Mouse (Mus musculus): Measurements from ENCODE around the gene Map3k7.

Gene Map3k7

DNA sequence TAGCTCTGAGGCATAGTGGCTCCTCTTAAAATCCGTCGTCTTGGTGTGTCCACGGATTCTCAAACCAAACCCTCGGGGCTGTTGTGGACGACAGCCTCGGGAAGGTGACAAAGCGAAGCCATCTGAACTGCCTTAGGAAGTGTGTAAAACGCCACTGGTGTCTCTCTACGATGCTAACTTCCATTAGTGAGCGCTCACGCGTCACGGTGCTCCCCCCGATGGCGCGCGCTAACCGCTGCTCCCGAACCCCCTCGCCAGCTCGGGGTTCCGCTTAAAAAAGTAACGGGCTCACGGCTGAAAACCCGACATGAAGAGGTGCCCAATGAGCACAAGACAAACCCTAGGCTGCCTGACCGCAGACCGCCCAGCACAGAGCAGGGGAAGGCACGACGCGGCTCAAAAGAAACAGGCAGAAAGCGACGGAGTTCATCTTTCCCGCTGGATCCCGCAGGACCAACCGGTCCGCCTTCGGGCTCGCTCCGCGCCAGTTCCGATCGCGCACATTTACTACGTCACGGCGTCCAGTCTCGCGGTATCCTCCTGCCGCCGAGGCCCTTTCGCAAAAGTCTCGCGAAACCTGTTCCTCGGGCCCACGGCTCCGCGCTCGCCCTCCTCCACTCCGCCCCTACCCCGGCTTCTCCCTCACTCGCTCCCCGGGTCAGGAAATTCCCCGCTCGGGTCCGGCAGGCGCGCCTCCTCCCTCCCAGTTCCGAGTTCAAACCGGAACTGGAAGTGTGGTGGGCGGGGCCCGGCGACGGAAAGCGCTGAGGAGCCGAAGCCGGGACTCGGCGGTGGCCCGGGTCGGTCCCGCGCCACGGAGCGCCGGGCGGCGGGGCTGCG is at the start of gene Map3k7:
TSS of gene Map3k7 (plus strand) at position 744 of the 840 bp plus-strand sequence.
- peak; percentile 97 for DNase-seq (ENCODE audit: extremely low spot score)

DNA sequence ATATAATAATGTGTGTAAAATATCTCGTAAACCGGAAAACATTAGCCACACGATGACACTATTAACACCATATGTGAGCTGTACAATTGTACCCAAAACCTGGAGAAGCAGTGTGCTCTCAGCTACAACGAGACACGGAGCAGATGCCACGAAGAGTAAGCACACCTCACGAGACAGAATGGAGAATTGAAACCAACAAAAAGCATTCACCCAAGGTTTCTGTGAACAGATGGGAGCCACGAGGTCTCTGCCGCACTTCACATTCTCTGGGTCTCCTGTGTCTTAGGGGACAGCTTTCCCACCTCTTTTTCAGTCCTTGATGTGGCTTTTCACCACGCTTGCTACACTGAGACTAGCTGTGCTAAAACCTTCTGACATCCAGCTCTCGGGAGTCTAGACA is 48.8 kb upstream of the Map3k7 start:
- no peak for DNase-seq (ENCODE audit: extremely low spot score)

- DNase-seq (ENCODE audit: extremely low spot score), result no peak
Observed at GRCm38 (mm10) chr4:31918717-31919116, 45.2 kb upstream of the Map3k7 start.

GRCm38 (mm10) chr4:31922215-31922614 is 41.7 kb upstream of the Map3k7 start:
- DNase-seq (ENCODE audit: extremely low spot score), result no peak

GRCm38 (mm10) chr4:31923437-31923836 is 40.5 kb upstream of the Map3k7 start:
- DNase-seq (ENCODE audit: extremely low spot score), result no peak

- no peak for DNase-seq (ENCODE audit: extremely low spot score)
Observed at GRCm38 (mm10) chr4:31924301-31925185, 39.4 kb upstream of the Map3k7 start.

GRCm38 (mm10) chr4:31933171-31933570 is 30.7 kb upstream of the Map3k7 start:
- DNase-seq (ENCODE audit: extremely low spot score), result no peak

DNA sequence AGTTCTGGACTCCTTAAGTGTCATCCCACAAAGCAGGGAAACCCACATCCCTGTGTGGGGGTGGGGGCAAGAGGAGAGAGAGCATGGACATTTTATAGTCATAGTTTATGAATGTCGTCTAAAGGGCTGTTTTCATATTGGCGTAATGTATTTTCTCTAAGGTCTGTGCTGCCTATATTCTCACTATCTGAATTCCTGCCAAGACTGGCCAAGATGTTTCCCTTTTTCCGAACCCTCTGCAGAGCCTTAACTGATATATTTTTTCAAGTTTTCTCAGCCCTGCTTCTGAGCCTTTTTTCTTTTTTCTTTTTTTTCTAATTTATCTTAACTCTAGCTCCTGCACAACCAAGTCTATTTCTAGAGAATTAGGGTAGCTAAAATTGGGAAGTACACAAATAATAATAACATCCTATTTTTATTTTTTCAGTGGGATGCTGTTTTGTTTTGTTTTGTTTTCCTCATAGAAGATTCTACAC is 28.0 kb upstream of the Map3k7 start:
- DNase-seq (ENCODE audit: extremely low spot score), result no peak

GRCm38 (mm10) chr4:31936358-31936757 is 27.5 kb upstream of the Map3k7 start:
- peak; percentile 31 for DNase-seq (ENCODE audit: extremely low spot score)

DNA sequence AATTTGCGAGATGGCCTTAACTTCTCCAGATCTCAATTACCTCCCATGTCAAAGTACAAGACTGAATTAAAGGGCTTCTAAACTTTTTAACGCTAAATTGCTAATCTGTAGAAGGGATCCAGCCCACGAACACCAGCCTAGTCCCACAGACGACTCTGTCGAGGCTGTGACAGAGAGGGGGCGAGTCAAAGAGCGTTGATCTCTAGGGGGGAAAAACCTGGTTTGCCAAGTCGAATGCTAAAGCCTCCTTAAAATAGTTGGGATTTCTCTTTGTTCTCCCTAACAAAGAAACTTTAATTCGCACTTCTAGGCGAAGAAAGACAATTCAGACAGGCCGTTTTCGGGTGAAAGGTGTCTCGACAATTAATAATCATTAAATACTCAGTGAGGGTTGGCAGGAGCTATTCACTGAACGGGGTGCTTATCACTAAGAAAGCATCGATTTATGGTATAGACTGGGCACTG is 27.0 kb upstream of the Map3k7 start:
- DNase-seq (ENCODE audit: extremely low spot score), result peak; percentile 64

- peak; percentile 66 for DNase-seq (ENCODE audit: extremely low spot score)
Observed at GRCm38 (mm10) chr4:31937376-31938281, 26.3 kb upstream of the Map3k7 start.

DNA sequence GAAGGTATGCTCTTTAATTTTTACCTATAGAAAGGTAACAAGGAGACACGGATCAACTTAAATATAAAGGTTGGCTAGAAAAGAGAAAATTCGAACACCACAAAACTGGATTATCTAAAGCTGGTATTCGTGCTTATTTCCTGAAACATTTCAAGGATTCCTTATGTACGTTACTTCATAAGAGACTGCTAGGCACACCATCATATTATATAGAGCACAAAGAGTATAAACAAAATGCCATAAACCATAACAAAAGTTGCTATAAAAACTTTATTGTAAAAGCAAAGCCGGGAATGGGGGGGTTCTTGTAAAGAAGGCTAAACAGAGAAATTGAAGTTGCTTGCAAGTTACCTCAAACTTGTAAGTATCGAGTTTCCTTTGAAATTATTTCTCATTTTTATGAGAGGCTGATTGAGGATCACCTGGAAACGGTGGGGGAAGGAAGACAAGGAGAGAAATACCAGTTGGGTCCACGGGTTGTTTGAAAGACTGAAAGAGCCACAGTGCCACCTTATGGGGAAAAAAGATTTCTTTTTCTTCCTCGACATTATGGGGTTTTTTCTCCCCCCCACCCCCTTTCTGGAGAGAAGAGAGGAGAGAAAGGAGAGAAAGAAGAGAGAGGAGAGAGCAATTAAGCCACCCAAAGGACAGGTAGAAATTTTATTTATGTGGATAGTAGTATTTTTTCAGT is 25.3 kb upstream of the Map3k7 start:
- peak; percentile 73 for DNase-seq (ENCODE audit: extremely low spot score)

DNA sequence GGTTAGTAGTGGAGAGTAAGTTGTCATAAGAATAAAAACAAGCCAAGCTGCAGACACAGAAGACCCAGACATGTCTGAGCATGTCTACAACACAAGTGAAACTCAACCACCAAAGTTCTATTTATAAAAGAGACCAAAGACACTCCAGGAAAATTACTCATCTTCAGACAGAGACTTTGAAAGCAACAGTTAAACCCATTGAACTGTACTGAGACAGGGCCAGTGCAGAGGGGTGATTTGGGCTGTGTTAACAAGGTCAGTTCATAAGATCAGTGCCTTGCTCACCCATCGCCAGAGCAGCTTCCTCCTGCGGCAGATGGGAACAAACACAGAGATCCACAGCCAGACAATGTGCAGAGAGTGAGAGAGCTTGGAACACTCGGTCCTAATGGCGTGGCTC is 22.3 kb upstream of the Map3k7 start:
- no peak for DNase-seq (ENCODE audit: extremely low spot score)

DNA sequence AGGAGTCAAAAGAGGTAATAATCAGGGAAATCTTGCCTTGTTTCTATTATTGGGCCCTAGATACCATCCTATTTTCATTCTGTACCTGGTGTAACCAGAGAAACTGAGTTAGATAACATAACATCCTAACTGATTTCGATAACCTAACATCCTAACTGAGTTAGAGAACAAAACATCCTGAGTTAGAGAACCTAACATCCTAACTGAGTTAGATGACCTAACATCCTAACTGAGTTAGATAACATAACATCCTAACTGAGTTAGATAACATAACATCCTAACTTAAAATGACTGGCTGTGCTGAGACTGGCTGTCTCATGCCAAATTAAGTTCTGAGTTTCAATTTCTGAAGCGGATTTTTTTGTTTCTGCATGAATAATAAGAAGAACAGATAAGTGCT is 20.9 kb upstream of the Map3k7 start:
- DNase-seq (ENCODE audit: extremely low spot score), result no peak

DNA sequence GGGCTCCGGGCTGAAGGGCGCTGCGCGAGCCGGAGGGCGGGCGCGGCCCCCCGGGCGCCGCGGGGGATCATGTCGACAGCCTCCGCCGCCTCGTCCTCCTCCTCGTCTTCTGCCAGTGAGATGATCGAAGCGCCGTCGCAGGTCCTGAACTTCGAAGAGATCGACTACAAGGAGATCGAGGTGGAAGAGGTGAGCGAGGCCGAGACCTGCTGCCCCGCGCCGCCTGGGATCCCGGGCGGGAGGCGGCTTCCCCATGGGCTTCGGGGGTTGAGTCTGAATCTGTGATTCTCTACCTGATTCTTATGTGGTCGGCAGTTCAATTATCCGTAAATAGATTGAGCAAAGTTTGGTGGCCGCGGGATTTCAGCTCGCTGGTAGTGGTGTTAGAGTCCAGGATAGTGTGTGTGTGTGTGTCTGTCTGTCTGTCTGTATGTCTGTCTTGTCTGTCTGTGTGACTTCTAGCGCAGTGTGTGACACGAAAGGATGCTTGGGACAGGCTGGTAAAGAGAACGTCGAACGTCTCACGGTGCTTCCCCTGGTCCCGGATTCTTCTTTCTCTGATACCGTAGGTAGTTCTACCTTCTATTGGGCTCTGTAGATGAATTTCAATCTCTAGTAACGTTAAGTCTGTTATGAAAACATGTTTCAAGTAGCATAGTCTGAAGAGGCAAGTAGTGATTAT is 438 bp downstream of the Map3k7 start:
- no peak for DNase-seq (ENCODE audit: extremely low spot score)

DNA sequence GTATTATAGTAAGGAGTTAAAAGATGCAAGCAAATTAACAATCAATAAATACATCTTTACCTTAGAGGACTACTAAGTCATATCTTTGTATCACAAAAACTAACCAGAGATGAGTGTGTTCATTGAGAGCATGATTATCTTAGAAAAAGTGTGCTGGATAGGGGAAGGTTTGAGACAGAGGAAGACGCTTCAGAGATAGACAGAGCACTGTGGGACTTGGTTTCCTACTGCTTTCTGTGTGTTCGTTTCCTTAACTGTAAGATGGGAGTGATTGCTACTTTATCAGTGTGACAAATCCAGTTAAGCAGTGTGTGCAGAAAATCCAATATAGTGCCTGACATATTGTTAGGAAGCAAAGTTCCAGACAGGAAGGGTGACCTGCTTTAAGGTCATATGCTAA is 1.3 kb downstream of the Map3k7 start:
- no peak for DNase-seq (ENCODE audit: extremely low spot score)

- no peak for DNase-seq (ENCODE audit: extremely low spot score)
Observed at GRCm38 (mm10) chr4:31971437-31971836, 7.5 kb downstream of the Map3k7 start.

GRCm38 (mm10) chr4:31972181-31972580 is 8.3 kb downstream of the Map3k7 start:
- no peak for DNase-seq (ENCODE audit: extremely low spot score)

GRCm38 (mm10) chr4:31975260-31975950 is 11.5 kb downstream of the Map3k7 start:
- DNase-seq (ENCODE audit: extremely low spot score), result no peak

GRCm38 (mm10) chr4:31981863-31982262 is 18.0 kb downstream of the Map3k7 start:
- no peak for DNase-seq (ENCODE audit: extremely low spot score)
